Mouse (Mus musculus) midbrain, embryonic 16.5 days (tissue): ENCODE measurements at regions not wholly inside any gene's neighbourhood (a gene's known extent, or its start where the extent isn't known, plus 50 kb on each side); places are given as distances from the start of the nearest gene placed in this dataset.

ENCODE experiments used
- ATAC-seq: fragments of 200-750 bp; cut with Nextera tagmentation; 2 replicates; pipeline ENCODE4 v1.8.0; 2017; ENCODE audit warnings: moderate TSS enrichment
- H3K27ac ChIP-seq: fragments of 300-500 bp; sonication (generic); 2 replicates; pipeline ENCODE4 v1.5.1; 2014; ENCODE audit warnings: mild to moderate bottlenecking, low read length, mixed read lengths
- H3K27me3 ChIP-seq: fragments of 300-500 bp; sonication (generic); 2 replicates; pipeline ENCODE4 v1.6.1; 2014; ENCODE audit warnings: low read depth, low read length, mixed read lengths; ENCODE audit not compliant: control insufficient read depth, insufficient read depth
- H3K36me3 ChIP-seq: fragments of 300-500 bp; sonication (generic); 2 replicates; pipeline ENCODE4 v1.6.1; 2014; ENCODE audit warnings: mild to moderate bottlenecking, low read length, moderate library complexity, mixed read lengths; ENCODE audit not compliant: control insufficient read depth, insufficient read depth
- H3K4me1 ChIP-seq: fragments of 300-500 bp; sonication (generic); 2 replicates; pipeline ENCODE4 v1.6.1; 2014; ENCODE audit warnings: mild to moderate bottlenecking, low read length, mixed read lengths; ENCODE audit not compliant: control insufficient read depth, insufficient read depth
- H3K4me2 ChIP-seq: fragments of 300-500 bp; sonication (generic); 2 replicates; pipeline ENCODE4 v1.6.1; 2014; ENCODE audit warnings: mild to moderate bottlenecking, low read length, mixed read lengths
- H3K4me3 ChIP-seq: fragments of 300-500 bp; sonication (generic); 2 replicates; pipeline ENCODE4 v1.5.1; 2014; ENCODE audit warnings: low read depth, mild to moderate bottlenecking, low read length, moderate library complexity, mixed read lengths
- H3K9ac ChIP-seq: fragments of 300-500 bp; sonication (generic); 2 replicates; pipeline ENCODE4 v1.6.1; 2014; ENCODE audit warnings: low read depth, low read length, mixed read lengths
- H3K9me3 ChIP-seq: fragments of 300-500 bp; sonication (generic); replicated peaks from 2 replicates; pipeline ENCODE4 v1.6.1; 2014; ENCODE audit warnings: mild to moderate bottlenecking, low read length, mixed read lengths; ENCODE audit not compliant: control insufficient read depth, poor library complexity, severe bottlenecking
- WGBS: fragments of 180-500 bp; shearing (Covaris S2); extraction: QIAGEN DNeasy Blood & Tissue Kit; methylation state at CpG from one replicate; pipeline ENCODE4 v1.1.7; 2014; 5-methylcytosine and 5-hydroxymethylcytosine counted together

DNA sequence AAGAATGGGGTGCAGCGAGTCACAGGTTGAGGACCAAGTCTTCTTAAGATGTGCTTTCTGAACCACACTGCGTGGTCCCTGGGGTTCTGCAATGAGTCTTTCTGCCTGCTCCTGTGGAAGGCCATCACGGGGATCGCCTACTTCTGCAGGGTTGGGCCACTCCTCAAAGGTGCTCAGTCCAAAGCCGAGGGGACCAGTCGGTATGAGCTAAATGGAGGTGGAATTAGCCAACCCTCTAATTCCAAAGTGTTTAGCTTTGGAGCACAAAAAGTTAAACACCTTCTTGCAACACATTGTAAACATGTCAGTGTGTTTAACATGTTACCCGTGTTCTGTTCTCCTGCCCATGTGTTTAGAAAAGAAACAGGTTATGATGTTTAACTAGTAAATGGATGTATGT, 225.1 kb downstream of the Srbd1 start:
- Histone ChIP-seq H3K27me3 (no peaks in the 10 kb centered on the region; the same call in 1 of the 2 replicates), H3K9me3 (no peaks in the 10 kb centered on the region), H3K4me1 (no peaks in the 10 kb centered on the region), H3K4me2 (no peak overlapping the region), H3K9ac (no peak overlapping the region), H3K27ac (no peak overlapping the region), H3K36me3 (no peaks in the 10 kb centered on the region), H3K4me3 (no peak overlapping the region)
- 91% methylated on average over 7 of the region's 7 CpGs for WGBS
- ATAC-seq = no peak

GRCm38 (mm10) chr17:85915870-85916269, 227.8 kb upstream of the Six2 start:
- no peak overlapping the region for H3K4me2 ChIP-seq
- H3K4me3 ChIP-seq = no peak overlapping the region
- no peaks in the 10 kb centered on the region; the same call in 1 of the 2 replicates for H3K27me3 ChIP-seq
- no peaks in the 10 kb centered on the region; the same call in 1 of the 2 replicates for H3K4me1 ChIP-seq
- H3K36me3 ChIP-seq = no peaks in the 10 kb centered on the region
- no peak for ATAC-seq
- H3K27ac ChIP-seq = no peak overlapping the region
- H3K9ac ChIP-seq = no peak overlapping the region
- WGBS = 87% methylated on average over 3 of the region's 3 CpGs
- H3K9me3 ChIP-seq = no peaks in the 10 kb centered on the region

GRCm38 (mm10) chr17:85914062-85914461, 226.0 kb upstream of the Six2 start:
- Histone ChIP-seq H3K4me2 (no peak overlapping the region), H3K9ac (no peak overlapping the region), H3K36me3 (no peaks in the 10 kb centered on the region), H3K27ac (no peak overlapping the region), H3K4me1 (no peaks in the 10 kb centered on the region; the same call in 1 of the 2 replicates), H3K4me3 (no peak overlapping the region), H3K9me3 (no peaks in the 10 kb centered on the region), H3K27me3 (no peaks in the 10 kb centered on the region)
- 49% methylated on average over 6 of the region's 6 CpGs for WGBS
- ATAC-seq = peak; percentile 82

DNA sequence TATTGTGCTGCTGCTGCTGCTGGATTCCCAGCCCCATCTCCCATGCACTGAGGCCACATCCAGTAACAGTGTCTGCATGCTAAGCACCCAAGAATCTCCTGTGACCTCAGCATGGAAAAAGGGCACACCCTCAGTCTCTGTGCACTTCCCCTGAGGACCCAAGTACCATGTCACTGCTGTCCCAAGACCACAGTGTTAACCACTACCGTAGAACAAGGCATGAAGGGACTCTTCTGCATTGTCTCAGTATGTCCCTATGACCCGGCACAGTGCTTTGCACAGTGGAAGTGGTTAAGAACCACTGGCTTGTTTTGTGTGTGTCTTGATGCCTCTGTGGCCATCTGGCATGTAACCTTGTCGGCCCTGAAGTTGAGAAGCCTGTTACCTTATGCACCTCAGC, 220.6 kb upstream of the Six2 start:
- H3K4me2 ChIP-seq = no peak overlapping the region
- no peak overlapping the region for H3K27ac ChIP-seq
- H3K9ac ChIP-seq = no peak overlapping the region
- H3K27me3 ChIP-seq = no peaks in the 10 kb centered on the region
- H3K36me3 ChIP-seq = no peaks in the 10 kb centered on the region
- 90% methylated on average over 3 of the region's 3 CpGs for WGBS
- no peaks in the 10 kb centered on the region for H3K9me3 ChIP-seq
- ATAC-seq = no peak
- H3K4me3 ChIP-seq = no peak overlapping the region
- no peaks in the 10 kb centered on the region for H3K4me1 ChIP-seq

- Histone ChIP-seq H3K27ac (no peak overlapping the region), H3K4me1 (no peaks in the 10 kb centered on the region)
- 85% methylated on average over 4 of the region's 4 CpGs for WGBS
Observed at GRCm38 (mm10) chr17:85906597-85907187, 218.6 kb upstream of the Six2 start.

GRCm38 (mm10) chr17:85902575-85902974, 214.5 kb upstream of the Six2 start:
- Histone ChIP-seq H3K27me3 (no peaks in the 10 kb centered on the region), H3K4me3 (no peak overlapping the region), H3K4me2 (no peak overlapping the region), H3K27ac (no peak overlapping the region), H3K36me3 (no peaks in the 10 kb centered on the region), H3K9ac (no peak overlapping the region), H3K9me3 (no peaks in the 10 kb centered on the region), H3K4me1 (no peaks in the 10 kb centered on the region)
- WGBS = 75% methylated on average over 2 of the region's 2 CpGs
- ATAC-seq = no peak

More at GRCm38 (mm10) chr17:85906597-85907187, 218.6 kb upstream of the Six2 start:
- no peaks in the 10 kb centered on the region for H3K36me3 ChIP-seq
- H3K27me3 ChIP-seq = no peaks in the 10 kb centered on the region
- H3K4me3 ChIP-seq = no peak overlapping the region
- H3K4me2 ChIP-seq = no peak overlapping the region
- H3K9ac ChIP-seq = no peak overlapping the region
- no peaks in the 10 kb centered on the region for H3K9me3 ChIP-seq
- ATAC-seq = no peak

- no peak for ATAC-seq
- Histone ChIP-seq H3K4me1 (no peaks in the 10 kb centered on the region), H3K27me3 (no peaks in the 10 kb centered on the region), H3K9me3 (no peaks in the 10 kb centered on the region), H3K36me3 (no peaks in the 10 kb centered on the region), H3K4me2 (no peak overlapping the region), H3K4me3 (no peak overlapping the region), H3K9ac (no peak overlapping the region), H3K27ac (no peak overlapping the region)
- WGBS = 63% methylated on average over 6 of the region's 6 CpGs
Observed at GRCm38 (mm10) chr17:85899096-85899495, 211.0 kb upstream of the Six2 start.

DNA sequence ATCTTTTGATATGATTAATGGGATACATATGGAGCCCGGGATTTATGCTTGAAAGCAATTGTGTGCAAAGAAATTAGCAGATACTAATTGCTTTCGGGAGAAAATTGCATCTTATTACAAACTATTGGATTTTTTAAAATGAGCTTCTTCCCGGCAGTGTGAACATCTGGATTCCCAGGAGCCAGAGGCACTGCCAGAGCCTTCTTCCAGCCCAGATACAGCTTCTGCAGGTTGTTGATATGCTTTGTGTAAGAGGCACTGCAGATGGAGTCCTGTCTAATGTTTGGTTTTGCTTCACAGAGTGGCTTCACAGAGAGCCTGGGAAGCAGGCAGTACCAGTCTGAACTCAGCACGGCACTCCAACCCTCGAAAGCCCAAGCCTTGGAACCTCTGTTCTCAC, 207.9 kb upstream of the Six2 start:
- no peak overlapping the region for H3K4me2 ChIP-seq
- H3K4me3 ChIP-seq = no peak overlapping the region
- no peak overlapping the region for H3K9ac ChIP-seq
- H3K36me3 ChIP-seq = no peaks in the 10 kb centered on the region
- no peaks in the 10 kb centered on the region for H3K27me3 ChIP-seq
- no peaks in the 10 kb centered on the region for H3K9me3 ChIP-seq
- no peak overlapping the region for H3K27ac ChIP-seq
- ATAC-seq = no peak
- H3K4me1 ChIP-seq = no peaks in the 10 kb centered on the region
- WGBS = 61% methylated on average over 5 of the region's 5 CpGs

DNA sequence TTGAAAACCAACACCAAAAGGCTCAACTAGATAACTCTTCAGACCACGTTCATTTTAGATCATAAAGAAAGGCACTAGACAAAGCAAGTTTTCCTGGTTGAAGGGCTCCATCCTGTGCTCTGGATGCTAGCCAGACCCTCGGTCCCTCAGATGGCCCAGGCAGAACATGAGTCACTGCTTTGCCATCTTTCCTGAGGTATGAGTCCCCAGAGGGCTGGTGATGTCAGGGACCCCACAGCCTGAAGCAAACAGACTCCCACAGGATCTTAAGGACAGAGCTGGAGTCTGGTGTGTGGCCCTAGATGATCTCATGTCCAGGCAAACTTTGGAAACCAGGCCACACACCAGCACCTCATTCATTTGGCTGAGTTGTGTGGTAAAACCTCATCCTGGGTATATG, 203.2 kb upstream of the Six2 start:
- Histone ChIP-seq H3K9me3 (no peaks in the 10 kb centered on the region), H3K9ac (no peak overlapping the region), H3K4me2 (no peak overlapping the region), H3K4me1 (no peaks in the 10 kb centered on the region), H3K4me3 (no peak overlapping the region), H3K27me3 (no peaks in the 10 kb centered on the region), H3K27ac (no peak overlapping the region), H3K36me3 (no peaks in the 10 kb centered on the region)
- no peak for ATAC-seq
- WGBS = 82% methylated on average over 2 of the region's 2 CpGs
